Mouse (Mus musculus): ENCODE data around the gene Syt11.
"Not testable (repeated sequence)": the region's sequence is repeated elsewhere in the genome, so short reads cannot be mapped to it uniquely, and the experiment has no call there.

The Syt11 gene

DNA sequence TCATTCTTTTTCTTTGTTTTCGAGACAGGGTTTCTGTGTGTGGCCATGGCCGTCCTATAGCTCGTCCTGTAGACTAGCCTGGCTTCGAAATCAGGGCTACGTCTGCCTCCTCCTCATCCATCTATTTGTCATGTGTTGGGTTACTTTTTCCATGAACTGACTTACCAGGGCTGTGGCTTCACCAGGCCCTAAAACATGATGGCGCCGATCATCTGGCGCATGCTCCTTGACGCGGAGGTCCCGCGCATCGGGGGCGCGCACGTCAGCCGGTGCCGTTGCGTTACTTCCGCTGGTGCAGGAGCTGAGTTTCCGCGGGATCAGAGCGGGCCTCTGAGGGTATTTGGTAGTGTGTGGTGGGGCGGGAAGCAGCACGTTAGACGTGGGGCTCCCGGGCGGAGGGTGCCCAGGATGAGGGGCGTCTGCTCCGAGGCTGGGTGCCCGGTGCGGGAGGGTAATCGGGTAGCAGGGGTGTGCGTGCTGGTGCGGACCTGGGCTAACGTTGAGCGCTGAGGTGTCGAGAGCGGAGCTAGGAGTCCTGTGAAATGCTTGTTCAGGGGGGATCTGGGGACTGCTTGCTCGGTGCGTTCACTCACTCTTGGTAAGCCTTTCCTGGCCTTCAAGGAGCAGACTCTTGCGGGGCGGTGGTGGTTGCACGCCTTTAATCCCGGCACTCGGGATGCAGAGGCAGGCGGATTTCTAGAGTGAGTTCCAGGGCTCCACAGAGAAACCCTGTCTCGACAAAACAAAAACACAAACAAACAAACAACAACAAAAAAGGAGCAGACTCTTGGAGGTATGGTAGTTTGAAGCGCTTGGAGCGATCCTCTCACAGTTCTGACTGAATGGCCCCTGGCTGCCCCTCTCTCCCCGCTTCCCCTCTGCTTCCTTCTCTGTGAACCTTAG lies at the start of gene Syt11:
Syt11 (minus strand) TSS at position 226 of the 903 bp plus-strand sequence.
- not testable (repeated sequence) for DNase-seq (ENCODE audit: low spot score in 2 of 2)

DNA sequence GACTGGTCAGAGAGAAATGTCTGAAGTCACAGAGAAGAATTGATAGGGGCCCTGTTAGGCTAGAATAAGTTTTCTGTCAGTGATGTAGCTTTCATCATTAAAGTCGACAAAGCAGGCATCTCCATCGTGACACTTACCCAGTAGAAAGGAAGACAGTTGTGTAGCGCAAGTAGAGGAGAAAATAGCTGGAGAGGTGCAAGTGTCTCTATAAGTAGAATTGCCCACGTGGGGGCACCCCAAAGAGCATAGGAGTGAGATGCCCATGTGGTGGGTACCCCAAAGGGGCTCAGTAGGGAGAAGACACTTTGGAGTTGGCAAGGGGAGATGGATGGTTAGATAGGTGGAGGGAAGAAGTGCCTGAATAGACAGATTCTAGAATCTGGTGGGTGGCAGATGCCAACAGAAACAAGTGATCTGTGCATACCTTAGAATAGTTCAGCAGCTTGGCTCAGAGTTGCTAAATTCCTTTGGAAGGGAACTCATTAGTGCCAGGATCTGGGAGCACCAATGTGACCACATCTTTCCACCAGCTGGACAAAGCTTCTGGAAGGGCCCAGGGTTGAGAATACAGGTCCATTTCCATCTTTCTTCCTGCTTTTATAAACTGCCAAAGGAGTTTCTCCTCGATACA lies 29.1 kb upstream of the Syt11 start:
- no peak for DNase-seq (ENCODE audit: low spot score in 2 of 2)

DNA sequence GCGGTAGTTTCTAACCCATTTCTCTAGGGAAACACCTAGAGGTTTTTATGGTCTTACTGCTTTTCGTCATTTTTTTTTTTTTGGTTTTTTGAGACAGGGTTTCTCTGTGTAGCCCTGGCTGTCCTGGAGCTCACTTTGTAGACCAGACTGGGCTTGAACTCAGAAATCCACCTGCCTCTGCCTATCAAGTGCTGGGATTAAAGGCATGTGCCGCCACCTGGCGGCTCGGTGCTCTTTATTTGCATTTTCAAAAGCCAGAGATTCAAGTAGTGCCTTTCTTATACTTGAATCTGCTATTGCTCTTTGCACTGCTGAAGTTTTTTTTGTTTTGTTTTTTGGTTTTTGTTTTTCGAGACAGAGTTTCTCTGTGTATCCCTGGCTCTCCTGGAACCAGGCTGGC lies 22.5 kb upstream of the Syt11 start:
- not testable (repeated sequence) for DNase-seq (ENCODE audit: low spot score in 2 of 2)

DNA sequence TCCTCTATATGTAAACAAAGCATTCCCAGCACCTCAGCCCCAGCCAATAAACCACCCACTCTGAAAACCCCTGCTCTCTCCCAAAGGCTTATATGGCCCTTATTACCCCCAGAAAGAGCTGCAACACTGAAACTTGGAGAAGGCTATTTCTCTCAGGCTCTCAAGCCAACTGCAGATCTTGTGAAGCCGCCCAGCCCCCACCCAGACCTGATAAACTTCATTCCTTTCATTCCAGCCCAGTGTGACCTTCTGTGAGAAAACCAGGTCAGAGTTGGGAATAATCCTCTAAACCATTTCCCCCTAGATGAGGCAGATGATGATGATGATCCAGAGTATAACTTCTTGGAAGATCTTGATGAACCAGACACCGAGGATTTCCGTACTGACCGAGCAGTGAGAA lies 13.1 kb upstream of the Syt11 start:
- not testable (repeated sequence) for DNase-seq (ENCODE audit: low spot score in 2 of 2)

GRCm38 (mm10) chr3:88786805-88787204 lies 11.8 kb upstream of the Syt11 start:
- DNase-seq (ENCODE audit: low spot score in 2 of 2) = not testable (repeated sequence)

DNA sequence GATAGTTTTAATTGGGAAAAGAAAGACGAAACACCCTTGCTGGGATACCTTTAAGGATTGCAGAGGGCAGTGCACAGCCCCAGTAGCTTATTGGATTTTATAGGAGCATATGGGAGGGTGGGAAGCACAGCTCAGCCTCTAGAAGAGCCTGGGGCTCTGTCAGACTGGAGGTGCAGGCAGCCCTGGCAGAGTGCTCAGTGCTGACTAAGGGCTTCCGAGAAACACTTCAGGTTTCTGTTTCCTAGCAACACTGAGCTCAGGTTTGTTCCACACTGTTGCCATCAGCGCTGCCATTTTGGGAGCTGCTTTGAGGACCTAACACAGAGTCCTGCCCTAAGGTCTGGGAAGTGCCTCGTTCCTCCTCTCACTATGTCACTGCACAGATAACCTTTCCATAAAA lies 11.4 kb upstream of the Syt11 start:
- not testable (repeated sequence) for DNase-seq (ENCODE audit: low spot score in 2 of 2)

- DNase-seq (ENCODE audit: low spot score in 2 of 2) = no peak
Measured at GRCm38 (mm10) chr3:88784889-88785288, 9.9 kb upstream of the Syt11 start.

DNA sequence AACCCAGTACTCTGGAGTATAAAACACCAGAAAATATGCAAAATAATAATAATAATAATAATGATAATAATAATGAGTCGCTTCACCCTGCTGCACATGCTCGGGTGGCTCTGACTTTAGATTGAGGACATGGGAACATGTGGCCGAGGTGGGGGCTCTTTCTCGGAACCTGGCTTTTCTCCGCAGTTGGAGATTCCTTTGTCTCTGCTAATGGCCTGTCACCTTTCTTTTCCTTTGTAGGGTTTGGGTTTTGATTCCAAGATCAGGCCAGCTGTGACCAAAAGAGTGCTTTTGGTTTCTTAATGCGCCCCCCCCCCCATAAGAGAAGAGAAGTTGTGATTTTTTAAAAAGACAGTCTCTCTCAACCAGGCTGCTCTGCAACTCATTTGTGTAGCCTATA lies 1.8 kb downstream of the Syt11 start:
- DNase-seq (ENCODE audit: low spot score in 2 of 2) = not testable (repeated sequence)

GRCm38 (mm10) chr3:88772399-88772798 lies 2.6 kb downstream of the Syt11 start:
- DNase-seq (ENCODE audit: low spot score in 2 of 2) = peak; percentile 74 to 77

- not testable (repeated sequence) for DNase-seq (ENCODE audit: low spot score in 2 of 2)
Measured at GRCm38 (mm10) chr3:88771941-88772280, 3.1 kb downstream of the Syt11 start.

DNA sequence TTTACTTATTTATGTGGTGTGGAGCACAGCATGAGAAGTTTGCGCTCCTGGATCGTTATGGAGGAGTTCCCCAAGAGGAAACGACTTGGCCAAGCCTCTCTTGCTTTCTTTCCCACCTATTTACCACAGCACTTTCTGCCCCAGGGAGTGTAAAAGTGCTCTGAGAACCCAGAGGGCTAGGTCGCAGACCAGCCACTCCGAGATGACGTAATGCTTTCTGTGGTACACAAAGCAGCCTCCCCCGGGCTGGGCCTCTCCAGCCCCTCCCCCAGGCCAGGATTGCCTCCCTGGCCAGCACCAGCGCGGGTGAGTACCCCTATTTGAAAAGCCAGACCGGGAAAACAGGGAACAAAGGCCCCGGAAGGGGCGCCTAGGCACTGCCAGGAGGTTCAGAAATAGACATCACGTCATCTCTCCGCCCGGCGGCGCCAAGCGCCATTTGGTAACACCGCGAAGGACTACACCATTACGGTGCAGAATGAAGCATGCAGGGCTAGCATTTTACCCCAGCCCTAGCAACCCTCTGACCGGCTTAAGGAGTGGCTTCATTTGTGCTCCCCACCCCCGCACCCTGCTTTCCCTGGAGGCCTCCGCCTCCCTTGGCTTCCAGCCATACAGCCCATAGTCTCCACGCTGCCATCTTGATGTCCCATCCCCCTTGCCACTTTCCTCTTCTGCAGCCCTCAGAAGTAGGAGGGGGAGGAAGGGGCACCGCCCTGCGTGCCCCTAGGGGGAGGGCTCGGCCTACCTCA lies 3.6 kb downstream of the Syt11 start:
- DNase-seq (ENCODE audit: low spot score in 2 of 2) = not testable (repeated sequence)

- DNase-seq (ENCODE audit: low spot score in 2 of 2) = no peak
Measured at GRCm38 (mm10) chr3:88762401-88762831, 12.5 kb downstream of the Syt11 start.

GRCm38 (mm10) chr3:88761619-88762018 lies 13.3 kb downstream of the Syt11 start:
- no peak for DNase-seq (ENCODE audit: low spot score in 2 of 2)

DNA sequence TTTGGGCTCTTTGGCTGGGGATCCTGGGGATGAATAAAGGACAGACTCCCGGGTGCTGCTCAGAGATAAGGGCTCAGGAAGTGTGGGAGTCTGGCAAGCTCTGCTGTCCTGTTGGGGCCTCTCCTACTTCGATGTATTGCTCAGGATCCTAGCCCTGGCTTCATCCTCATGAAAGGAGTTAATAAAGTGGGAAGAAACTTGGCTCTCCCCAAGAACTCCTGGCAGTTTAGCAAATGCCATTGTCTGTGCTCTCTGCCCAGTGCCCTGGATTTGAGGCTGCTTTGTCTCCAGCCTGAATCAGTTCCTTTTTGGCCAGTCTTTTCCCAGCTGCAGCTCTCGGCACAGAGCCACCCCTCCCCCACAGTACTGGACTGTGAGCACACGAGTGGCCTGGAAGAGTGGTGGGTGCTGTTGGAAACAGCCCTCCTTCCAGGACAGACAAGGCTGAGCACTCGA lies 16.9 kb downstream of the Syt11 start:
- no peak for DNase-seq (ENCODE audit: low spot score in 2 of 2)

DNA sequence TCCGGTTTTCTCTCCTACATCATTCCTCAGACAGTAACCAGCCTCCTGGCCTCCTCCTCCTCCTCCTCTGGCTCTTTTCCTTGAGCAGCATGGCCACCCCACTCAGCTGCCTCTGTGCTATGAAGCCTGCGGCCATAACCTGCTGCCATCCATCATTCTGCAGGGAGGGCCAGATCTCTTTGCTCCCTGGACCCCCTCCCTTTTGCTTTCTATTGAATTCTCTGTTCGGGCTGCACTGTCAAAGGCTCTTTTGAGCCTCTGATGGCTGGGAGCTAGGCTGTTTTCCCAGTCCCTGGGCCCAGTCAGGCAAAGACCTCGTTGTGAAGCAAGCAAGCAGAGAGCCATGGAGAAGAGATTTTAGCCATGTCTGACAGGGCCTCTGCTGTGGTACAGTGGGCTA lies 18.7 kb downstream of the Syt11 start:
- DNase-seq (ENCODE audit: low spot score in 2 of 2) = no peak

GRCm38 (mm10) chr3:88755541-88755940 lies 19.4 kb downstream of the Syt11 start:
- no peak for DNase-seq (ENCODE audit: low spot score in 2 of 2)

DNA sequence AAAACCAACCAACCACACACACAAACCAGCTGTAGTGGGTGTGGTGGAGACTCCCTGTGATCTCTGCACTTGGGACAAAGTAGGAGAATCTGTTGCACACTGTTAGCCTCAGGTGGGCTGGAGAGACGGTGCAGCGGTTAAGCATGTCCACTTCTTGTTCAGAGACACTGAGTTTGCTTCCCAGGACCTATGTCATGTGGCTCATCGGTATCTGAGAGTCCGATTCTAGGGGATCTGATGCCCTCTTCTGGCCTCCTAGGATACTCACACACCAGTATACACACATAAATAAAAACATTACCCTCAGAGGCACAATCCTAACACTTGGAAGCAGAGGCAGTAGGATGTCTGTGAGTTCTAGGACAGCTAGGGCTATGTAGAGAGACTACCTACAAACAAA lies 20.7 kb downstream of the Syt11 start:
- DNase-seq (ENCODE audit: low spot score in 2 of 2) = no peak

- no peak for DNase-seq (ENCODE audit: low spot score in 2 of 2)
Measured at GRCm38 (mm10) chr3:88746871-88747231, 28.1 kb downstream of the Syt11 start.

- no peak for DNase-seq (ENCODE audit: low spot score in 2 of 2)
Measured at GRCm38 (mm10) chr3:88746139-88746870, 28.7 kb downstream of the Syt11 start.

- no peak for DNase-seq (ENCODE audit: low spot score in 2 of 2)
Measured at GRCm38 (mm10) chr3:88745534-88745933, 29.4 kb downstream of the Syt11 start.

GRCm38 (mm10) chr3:88740147-88740546 lies 34.8 kb downstream of the Syt11 start:
- no peak for DNase-seq (ENCODE audit: low spot score in 2 of 2)

DNA sequence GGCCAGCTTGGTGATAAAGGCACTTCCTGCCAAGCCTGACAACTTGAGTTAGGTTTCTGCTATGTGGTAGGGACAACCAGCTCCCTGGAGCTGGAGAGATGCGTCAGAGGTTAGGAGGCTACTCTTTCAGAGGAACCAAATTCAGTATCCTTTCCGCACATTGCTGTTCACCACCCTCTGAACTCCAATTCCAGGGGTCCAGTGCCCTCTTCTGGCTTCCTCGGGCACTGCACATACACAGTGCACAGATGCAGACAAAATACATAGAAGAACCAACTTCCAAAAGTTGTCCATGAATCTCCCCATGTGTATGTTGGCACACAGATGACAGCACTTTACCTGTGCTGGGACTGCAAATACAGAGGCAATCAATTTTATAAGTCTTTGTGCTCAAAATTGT lies 36.3 kb downstream of the Syt11 start:
- peak; percentile 52 to 66 for DNase-seq (ENCODE audit: low spot score in 2 of 2)
